Mouse (Mus musculus): ENCODE measurements around the gene Tmc6. TPM values are rescaled to one million over a fixed set of nuclear protein-coding genes. Genes with fewer than 3 reads are reported as not detected.
A peak's percentile ranks its signal among the peaks of the same experiment; 100 is the strongest.

The Tmc6 gene
- polyA plus RNA-seq, 1 experiment from 2014 or later, result 3.6 TPM

- peaks cover 28% of the 10 kb centered on the region for H3K27me3 ChIP-seq (ENCODE audit: control insufficient read depth, insufficient read depth, low read length)
- ATAC-seq (ENCODE audit: low FRiP score, low TSS enrichment) (no peak), DNase-seq (peak; percentile 41)
- H3K9me3 ChIP-seq (ENCODE audit: control insufficient read depth, low read length), result no peaks in the 10 kb centered on the region
- 3% methylated on average over 19 of the region's 19 CpGs for WGBS
- peaks cover 20% of the 10 kb centered on the region for H3K4me1 ChIP-seq (ENCODE audit: control insufficient read depth, insufficient read depth, low read length)
- peak overlapping the region; percentile 21; the same call in 1 of the 2 replicates for H3K4me3 ChIP-seq (replicated peaks; ENCODE audit: low read depth, low read length)
- peak overlapping the region; percentile 51 for H3K4me2 ChIP-seq (ENCODE audit: low read length)
- H3K36me3 ChIP-seq (ENCODE audit: control insufficient read depth, insufficient read depth, low read length), result no peaks in the 10 kb centered on the region
- H3K9ac ChIP-seq (replicated peaks; ENCODE audit: low read length), result no peak overlapping the region
- no peak overlapping the region for H3K27ac ChIP-seq (replicated peaks; ENCODE audit: low read depth, low read length)
Measured at GRCm38 (mm10) chr11:117780582-117781111, 1.4 kb downstream of the Tmc6 start.

- Histone ChIP-seq H3K27ac (replicated peaks; ENCODE audit: low read depth, low read length) (peak overlapping the region; percentile 57), H3K9me3 (ENCODE audit: control insufficient read depth, low read length) (no peaks in the 10 kb centered on the region), H3K4me3 (replicated peaks; ENCODE audit: low read depth, low read length) (peak overlapping the region; percentile 21), H3K4me1 (ENCODE audit: control insufficient read depth, insufficient read depth, low read length) (peaks cover 20% of the 10 kb centered on the region), H3K36me3 (ENCODE audit: control insufficient read depth, insufficient read depth, low read length) (no peaks in the 10 kb centered on the region), H3K4me2 (ENCODE audit: low read length) (peak overlapping the region; percentile 51), H3K9ac (replicated peaks; ENCODE audit: low read length) (peak overlapping the region; percentile 43), H3K27me3 (ENCODE audit: control insufficient read depth, insufficient read depth, low read length) (peaks cover 28% of the 10 kb centered on the region)
- DNase-seq (no peak), ATAC-seq (ENCODE audit: low FRiP score, low TSS enrichment) (no peak)
- 4% methylated on average over 17 of the region's 17 CpGs for WGBS
Measured at GRCm38 (mm10) chr11:117780199-117780515, 1.8 kb downstream of the Tmc6 start.

GRCm38 (mm10) chr11:117779434-117780198, 2.4 kb downstream of the Tmc6 start:
- Histone ChIP-seq H3K9me3 (ENCODE audit: control insufficient read depth, low read length) (no peaks in the 10 kb centered on the region), H3K9ac (replicated peaks; ENCODE audit: low read length) (peak overlapping the region; percentile 43), H3K4me2 (ENCODE audit: low read length) (peak overlapping the region; percentile 51), H3K27me3 (ENCODE audit: control insufficient read depth, insufficient read depth, low read length) (peaks cover 28% of the 10 kb centered on the region), H3K4me1 (ENCODE audit: control insufficient read depth, insufficient read depth, low read length) (peaks cover 20% of the 10 kb centered on the region), H3K4me3 (replicated peaks; ENCODE audit: low read depth, low read length) (peak overlapping the region; percentile 21), H3K27ac (replicated peaks; ENCODE audit: low read depth, low read length) (peak overlapping the region; percentile 57), H3K36me3 (ENCODE audit: control insufficient read depth, insufficient read depth, low read length) (no peaks in the 10 kb centered on the region)
- 7% methylated on average over 38 of the region's 38 CpGs for WGBS
- 0 out of 2 replicates have a peak, but pooled peaks have one; percentile 31 for ATAC-seq (ENCODE audit: low FRiP score, low TSS enrichment)
- DNase-seq, result peak; percentile 71

GRCm38 (mm10) chr11:117778851-117779433, 3.1 kb downstream of the Tmc6 start:
- ATAC-seq (ENCODE audit: low FRiP score, low TSS enrichment), result no peak; the same call in 1 of the 2 replicates
- H3K4me2 ChIP-seq (ENCODE audit: low read length), result peak overlapping the region; percentile 51; the same call in 1 of the 2 replicates
- DNase-seq, result no peak
- WGBS, result 82% methylated on average over 12 of the region's 12 CpGs
- no peaks in the 10 kb centered on the region for H3K9me3 ChIP-seq (ENCODE audit: control insufficient read depth, low read length)
- H3K27me3 ChIP-seq (ENCODE audit: control insufficient read depth, insufficient read depth, low read length), result peaks cover 28% of the 10 kb centered on the region
- H3K27ac ChIP-seq (replicated peaks; ENCODE audit: low read depth, low read length), result peak overlapping the region; percentile 57
- H3K4me1 ChIP-seq (ENCODE audit: control insufficient read depth, insufficient read depth, low read length), result peaks cover 20% of the 10 kb centered on the region
- no peaks in the 10 kb centered on the region for H3K36me3 ChIP-seq (ENCODE audit: control insufficient read depth, insufficient read depth, low read length)
- no peak overlapping the region for H3K9ac ChIP-seq (replicated peaks; ENCODE audit: low read length)
- no peak overlapping the region for H3K4me3 ChIP-seq (replicated peaks; ENCODE audit: low read depth, low read length)

- Histone ChIP-seq H3K27me3 (ENCODE audit: control insufficient read depth, insufficient read depth, low read length) (peaks cover 28% of the 10 kb centered on the region), H3K27ac (replicated peaks; ENCODE audit: low read depth, low read length) (no peak overlapping the region), H3K36me3 (ENCODE audit: control insufficient read depth, insufficient read depth, low read length) (no peaks in the 10 kb centered on the region), H3K9me3 (ENCODE audit: control insufficient read depth, low read length) (no peaks in the 10 kb centered on the region), H3K4me3 (replicated peaks; ENCODE audit: low read depth, low read length) (no peak overlapping the region), H3K4me1 (ENCODE audit: control insufficient read depth, insufficient read depth, low read length) (peaks cover 19% of the 10 kb centered on the region), H3K9ac (replicated peaks; ENCODE audit: low read length) (no peak overlapping the region), H3K4me2 (ENCODE audit: low read length) (no peak overlapping the region)
- WGBS, result 93% methylated on average over 11 of the region's 11 CpGs
- no peak for ATAC-seq (ENCODE audit: low FRiP score, low TSS enrichment)
- DNase-seq, result no peak
Measured at GRCm38 (mm10) chr11:117778031-117778430, 4.0 kb downstream of the Tmc6 start.

- no peak overlapping the region for H3K4me3 ChIP-seq (replicated peaks; ENCODE audit: low read depth, low read length)
- no peak for DNase-seq
- H3K9me3 ChIP-seq (ENCODE audit: control insufficient read depth, low read length), result no peaks in the 10 kb centered on the region
- ATAC-seq (ENCODE audit: low FRiP score, low TSS enrichment), result no peak
- H3K4me1 ChIP-seq (ENCODE audit: control insufficient read depth, insufficient read depth, low read length), result peaks cover 16% of the 10 kb centered on the region
- WGBS, result 84% methylated on average over 5 of the region's 5 CpGs
- no peak overlapping the region for H3K9ac ChIP-seq (replicated peaks; ENCODE audit: low read length)
- H3K4me2 ChIP-seq (ENCODE audit: low read length), result no peak overlapping the region
- H3K27ac ChIP-seq (replicated peaks; ENCODE audit: low read depth, low read length), result no peak overlapping the region
- peaks cover 21% of the 10 kb centered on the region for H3K27me3 ChIP-seq (ENCODE audit: control insufficient read depth, insufficient read depth, low read length)
- no peaks in the 10 kb centered on the region for H3K36me3 ChIP-seq (ENCODE audit: control insufficient read depth, insufficient read depth, low read length)
Measured at GRCm38 (mm10) chr11:117777111-117777510, 4.9 kb downstream of the Tmc6 start.

GRCm38 (mm10) chr11:117776085-117776792, 5.8 kb downstream of the Tmc6 start:
- WGBS, result 91% methylated on average over 14 of the region's 14 CpGs
- ATAC-seq (ENCODE audit: low FRiP score, low TSS enrichment) (no peak), DNase-seq (no peak)
- H3K4me3 ChIP-seq (replicated peaks; ENCODE audit: low read depth, low read length), result no peak overlapping the region
- no peak overlapping the region for H3K4me2 ChIP-seq (ENCODE audit: low read length)
- H3K27ac ChIP-seq (replicated peaks; ENCODE audit: low read depth, low read length), result no peak overlapping the region
- no peak overlapping the region for H3K9ac ChIP-seq (replicated peaks; ENCODE audit: low read length)
- no peaks in the 10 kb centered on the region for H3K9me3 ChIP-seq (ENCODE audit: control insufficient read depth, low read length)
- no peaks in the 10 kb centered on the region for H3K36me3 ChIP-seq (ENCODE audit: control insufficient read depth, insufficient read depth, low read length)
- H3K4me1 ChIP-seq (ENCODE audit: control insufficient read depth, insufficient read depth, low read length), result peaks cover 16% of the 10 kb centered on the region
- peaks cover 12% of the 10 kb centered on the region for H3K27me3 ChIP-seq (ENCODE audit: control insufficient read depth, insufficient read depth, low read length)

GRCm38 (mm10) chr11:117775540-117775939, 6.5 kb downstream of the Tmc6 start:
- 92% methylated on average over 13 of the region's 13 CpGs for WGBS
- H3K4me1 ChIP-seq (ENCODE audit: control insufficient read depth, insufficient read depth, low read length), result peaks cover 11% of the 10 kb centered on the region
- no peak overlapping the region for H3K27ac ChIP-seq (replicated peaks; ENCODE audit: low read depth, low read length)
- H3K9me3 ChIP-seq (ENCODE audit: control insufficient read depth, low read length), result no peaks in the 10 kb centered on the region
- peaks cover 7% of the 10 kb centered on the region for H3K27me3 ChIP-seq (ENCODE audit: control insufficient read depth, insufficient read depth, low read length)
- ATAC-seq (ENCODE audit: low FRiP score, low TSS enrichment), result no peak
- H3K4me3 ChIP-seq (replicated peaks; ENCODE audit: low read depth, low read length), result no peak overlapping the region
- no peak overlapping the region for H3K4me2 ChIP-seq (ENCODE audit: low read length)
- DNase-seq, result no peak
- no peak overlapping the region for H3K9ac ChIP-seq (replicated peaks; ENCODE audit: low read length)
- H3K36me3 ChIP-seq (ENCODE audit: control insufficient read depth, insufficient read depth, low read length), result no peaks in the 10 kb centered on the region

Data from midbrain, embryonic 14.5 days (tissue).